Mouse (Mus musculus) gastrocnemius, adult 2 months (tissue): Measurements from ENCODE around the gene Gm12394. TPM values are rescaled to one million over a fixed set of nuclear protein-coding genes. Genes with fewer than 3 reads are reported as not detected.
A peak's percentile ranks its signal among the peaks of the same experiment; 100 is the strongest.
"Not testable (repeated sequence)": the region's sequence is repeated elsewhere in the genome, so short reads cannot be mapped to it uniquely, and the experiment has no call there.

ENCODE experiments used
- DNase-seq: peaks from one replicate; pipeline ENCODE4 v3.0.0; 2022
- H3K27ac ChIP-seq: fragments of 200-600 bp; 2 replicates; pipeline ENCODE4 v1.8.1; 2022; ENCODE audit warnings: mild to moderate bottlenecking
- H3K4me3 ChIP-seq: fragments of 200-600 bp; 2 replicates; pipeline ENCODE4 v1.8.1; 2022; ENCODE audit warnings: mild to moderate bottlenecking, moderate library complexity
- CTCF ChIP-seq: fragments of 200-600 bp; IDR thresholded peaks from 2 replicates; pipeline ENCODE4 v1.8.1; 2022; ENCODE audit warnings: antibody characterized with exemption, mild to moderate bottlenecking, moderate library complexity
- intact Hi-C: fragments of 180-260 bp; cut with DNase I; formaldehyde crosslinking; loops from one replicate; pipeline ENCODE4 v1.15.1; 2025
- long read RNA-seq, 2 experiments: library from polyadenylated mRNA; stranded (forward); transcript quantifications; one replicate each; pipeline ENCODE4 v2.0.0; 2021
- total RNA-seq, 2 experiments: library from RNA; stranded (reverse); gene quantifications; 2 replicates each; pipeline ENCODE4 v1.2.3; 2021

Gm12394 gene
- not detected for total RNA-seq
- long read RNA-seq, experiment 1 = 0 reads
- long read RNA-seq, experiment 2 = 0 reads

- DNase-seq, H3K27ac ChIP-seq, intact Hi-C loops, H3K4me3 ChIP-seq: not testable (repeated sequence)
Measured at GRCm38 (mm10) chr4:42856671-42857070, at the start of gene Gm12394. TSS of gene Gm12394 (minus strand) at chr4:42856771.

DNA sequence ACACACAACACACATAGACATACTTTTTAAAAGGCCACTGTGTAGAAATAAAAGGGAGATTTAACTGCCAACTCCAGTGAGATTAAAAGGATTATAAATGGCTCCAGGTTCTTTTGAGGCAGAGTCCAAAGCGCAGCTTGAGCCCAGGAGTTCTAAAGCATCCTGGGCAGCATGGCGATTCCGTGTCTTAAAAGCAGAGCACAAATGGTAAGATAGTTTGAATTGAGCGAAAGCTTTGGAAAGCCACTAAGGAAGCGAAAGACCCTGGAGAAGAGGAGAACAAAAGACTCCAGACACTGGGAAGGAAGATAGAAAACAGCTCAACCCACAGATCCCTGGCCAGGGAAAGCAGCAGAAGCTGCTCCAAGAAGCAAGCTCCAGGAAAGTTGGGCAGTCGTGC lies 48.4 kb upstream of the Gm12394 start:
- no peak overlapping the region for H3K27ac ChIP-seq
- intact Hi-C loops = no loop called here
- no peak overlapping the region for H3K4me3 ChIP-seq
- TF ChIP-seq CTCF = no peak
- DNase-seq = no peak

- DNase-seq = no peak
- TF ChIP-seq CTCF = no peak
- Histone ChIP-seq H3K27ac (no peak overlapping the region), H3K4me3 (no peak overlapping the region)
- intact Hi-C loops = no loop called here
Measured at GRCm38 (mm10) chr4:42904523-42904922, 48.0 kb upstream of the Gm12394 start.

DNA sequence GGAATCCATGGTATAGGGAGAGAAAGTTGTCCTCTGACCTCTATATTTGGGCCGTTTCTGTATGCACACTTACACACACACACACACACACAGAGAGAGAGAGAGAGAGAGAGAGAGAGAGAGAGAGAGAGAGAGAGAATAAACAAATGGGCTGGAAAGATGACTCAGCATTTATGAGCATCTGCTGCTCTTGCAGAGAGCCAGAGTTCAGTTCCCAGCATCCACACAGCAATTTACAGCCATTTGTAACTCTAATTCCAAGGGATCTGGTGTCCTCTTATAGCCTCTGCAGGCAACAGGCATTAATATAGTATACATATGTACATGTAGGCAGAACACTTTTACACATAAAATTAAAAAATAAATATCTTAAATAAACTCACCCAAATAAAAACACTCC lies 47.4 kb upstream of the Gm12394 start:
- H3K27ac ChIP-seq = no peak overlapping the region
- no peak for DNase-seq
- intact Hi-C loops = no loop called here
- H3K4me3 ChIP-seq = no peak overlapping the region
- no peak for TF ChIP-seq CTCF

- H3K4me3 ChIP-seq = no peak overlapping the region
- H3K27ac ChIP-seq = no peak overlapping the region
- no peak for DNase-seq
- no peak for TF ChIP-seq CTCF
- intact Hi-C loops = no loop called here
Measured at GRCm38 (mm10) chr4:42902730-42903129, 46.2 kb upstream of the Gm12394 start.

GRCm38 (mm10) chr4:42902174-42902573 lies 45.6 kb upstream of the Gm12394 start:
- H3K27ac ChIP-seq = no peak overlapping the region
- DNase-seq = peak; percentile 24
- intact Hi-C loops = no loop called here
- H3K4me3 ChIP-seq = no peak overlapping the region
- TF ChIP-seq CTCF = peak; percentile 38

GRCm38 (mm10) chr4:42900878-42901277 lies 44.3 kb upstream of the Gm12394 start:
- no peak for TF ChIP-seq CTCF
- no peak overlapping the region for H3K27ac ChIP-seq

GRCm38 (mm10) chr4:42898914-42899313 lies 42.3 kb upstream of the Gm12394 start:
- no peak for TF ChIP-seq CTCF

More at GRCm38 (mm10) chr4:42900878-42901277, 44.3 kb upstream of the Gm12394 start:
- H3K4me3 ChIP-seq = no peak overlapping the region
- intact Hi-C loops = no loop called here
- no peak for DNase-seq

DNA sequence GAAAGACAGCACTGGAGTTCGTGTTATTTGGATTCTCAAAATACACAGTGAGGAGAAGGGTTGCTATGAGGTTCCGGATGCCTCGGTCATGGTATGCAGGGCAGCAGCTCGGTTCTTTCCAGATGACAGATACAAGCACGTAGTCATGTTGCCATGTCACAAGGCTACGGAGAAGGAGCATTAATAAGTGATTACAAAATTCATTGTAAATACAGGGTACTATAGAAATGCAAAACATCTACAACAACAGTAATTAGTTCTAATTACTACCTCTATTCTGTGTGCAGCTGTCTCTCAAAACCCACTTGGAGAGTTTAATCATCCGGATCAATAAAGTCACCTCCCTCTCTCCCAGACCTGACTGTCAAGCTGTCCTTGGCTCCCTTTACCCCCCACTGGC lies 38.5 kb upstream of the Gm12394 start:
- intact Hi-C loops = no loop called here
- DNase-seq = no peak
- TF ChIP-seq CTCF = no peak
- H3K27ac ChIP-seq = no peak overlapping the region
- H3K4me3 ChIP-seq = no peak overlapping the region

More at GRCm38 (mm10) chr4:42898914-42899313, 42.3 kb upstream of the Gm12394 start:
- no peak for DNase-seq
- H3K4me3 ChIP-seq = no peak overlapping the region
- no peak overlapping the region for H3K27ac ChIP-seq
- intact Hi-C loops = no loop called here

GRCm38 (mm10) chr4:42891176-42891575 lies 34.6 kb upstream of the Gm12394 start:
- Histone ChIP-seq H3K4me3 (no peak overlapping the region), H3K27ac (no peak overlapping the region)
- no peak for DNase-seq
- no peak for TF ChIP-seq CTCF
- intact Hi-C loops = no loop called here

DNA sequence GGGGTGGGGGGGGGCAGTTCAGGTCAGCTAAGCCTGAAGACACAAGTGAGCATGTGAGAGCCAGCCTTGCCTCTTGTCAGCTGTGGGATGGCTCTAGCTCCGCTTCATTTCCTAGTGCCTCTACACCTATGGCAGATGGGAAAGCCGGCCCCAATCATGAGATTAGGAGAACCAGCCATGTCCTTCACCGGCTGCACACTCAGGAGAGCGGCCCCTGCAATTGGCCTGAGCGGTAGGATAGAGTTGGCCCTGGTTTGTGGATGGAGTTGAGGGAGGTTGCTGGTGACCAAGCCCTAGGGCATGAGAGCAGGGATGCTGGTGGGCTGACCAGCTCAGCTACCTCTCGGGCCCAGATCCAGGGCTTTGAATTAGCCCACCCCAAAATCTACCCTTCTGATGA lies 32.2 kb upstream of the Gm12394 start:
- DNase-seq = no peak

GRCm38 (mm10) chr4:42886926-42887325 lies 30.4 kb upstream of the Gm12394 start:
- intact Hi-C loops = no loop called here

More for the DNA sequence above, 32.2 kb upstream of the Gm12394 start:
- Histone ChIP-seq H3K27ac (no peak overlapping the region), H3K4me3 (no peak overlapping the region)
- intact Hi-C loops = no loop called here
- no peak for TF ChIP-seq CTCF

DNA sequence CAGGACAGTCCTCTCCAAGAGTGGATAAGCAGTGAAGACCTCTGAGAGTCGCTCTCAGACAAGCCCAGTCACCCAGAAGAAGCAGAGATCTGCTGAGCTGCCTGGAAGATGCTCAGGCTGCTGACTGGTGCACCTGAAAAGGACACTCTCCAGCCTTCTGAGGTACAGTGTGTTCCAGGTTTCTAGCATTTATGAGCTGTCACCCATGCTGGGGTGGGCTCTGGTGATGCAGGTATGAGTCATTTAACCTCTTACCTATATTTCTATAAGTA lies 24.0 kb upstream of the Gm12394 start:
- intact Hi-C loops = no loop called here
- no peak for DNase-seq
- TF ChIP-seq CTCF = no peak
- Histone ChIP-seq H3K27ac (no peak overlapping the region), H3K4me3 (no peak overlapping the region)

More at GRCm38 (mm10) chr4:42886926-42887325, 30.4 kb upstream of the Gm12394 start:
- Histone ChIP-seq H3K4me3 (no peak overlapping the region), H3K27ac (no peak overlapping the region)
- no peak for DNase-seq
- TF ChIP-seq CTCF = no peak

- Histone ChIP-seq H3K4me3 (no peak overlapping the region), H3K27ac (no peak overlapping the region)
- no peak for TF ChIP-seq CTCF
- intact Hi-C loops = no loop called here
- no peak for DNase-seq
Measured at GRCm38 (mm10) chr4:42879829-42880676, 23.5 kb upstream of the Gm12394 start.
